Mouse (Mus musculus) thymus, postnatal 36 days (tissue): ENCODE measurements at regions not wholly inside any gene's neighbourhood (a gene's known extent, or its start where the extent isn't known, plus 50 kb on each side); places are given as distances from the start of the nearest gene placed in this dataset.
A peak's percentile ranks its signal among the peaks of the same experiment; 100 is the strongest.

ENCODE experiments used
- DNase-seq, 2 experiments: peaks; one replicate each; pipeline ENCODE4 v3.0.0; 2022; ENCODE audit warnings: mixed read lengths in 2 of 2

DNA sequence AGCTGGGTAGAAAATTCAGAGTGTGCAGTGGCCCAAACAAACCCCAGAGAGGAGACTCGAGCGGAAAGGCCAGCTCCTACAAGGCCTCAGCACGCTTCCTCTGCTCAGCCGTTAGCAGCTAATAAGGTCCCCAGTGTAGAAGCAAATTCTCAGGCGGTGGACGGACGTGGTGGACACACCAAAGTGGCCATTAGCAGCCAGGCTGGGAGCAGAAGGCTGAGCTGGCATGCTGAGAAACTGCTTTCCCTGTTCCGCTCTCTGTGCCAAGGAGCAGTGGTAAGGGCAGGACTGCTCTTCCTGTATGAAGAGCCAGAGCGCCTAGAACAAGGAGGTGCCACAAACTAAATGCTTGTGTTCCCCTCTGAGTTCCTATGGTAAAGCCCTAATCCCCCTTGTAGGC, 282.1 kb upstream of the Id2 start:
- DNase-seq: no peak

DNA sequence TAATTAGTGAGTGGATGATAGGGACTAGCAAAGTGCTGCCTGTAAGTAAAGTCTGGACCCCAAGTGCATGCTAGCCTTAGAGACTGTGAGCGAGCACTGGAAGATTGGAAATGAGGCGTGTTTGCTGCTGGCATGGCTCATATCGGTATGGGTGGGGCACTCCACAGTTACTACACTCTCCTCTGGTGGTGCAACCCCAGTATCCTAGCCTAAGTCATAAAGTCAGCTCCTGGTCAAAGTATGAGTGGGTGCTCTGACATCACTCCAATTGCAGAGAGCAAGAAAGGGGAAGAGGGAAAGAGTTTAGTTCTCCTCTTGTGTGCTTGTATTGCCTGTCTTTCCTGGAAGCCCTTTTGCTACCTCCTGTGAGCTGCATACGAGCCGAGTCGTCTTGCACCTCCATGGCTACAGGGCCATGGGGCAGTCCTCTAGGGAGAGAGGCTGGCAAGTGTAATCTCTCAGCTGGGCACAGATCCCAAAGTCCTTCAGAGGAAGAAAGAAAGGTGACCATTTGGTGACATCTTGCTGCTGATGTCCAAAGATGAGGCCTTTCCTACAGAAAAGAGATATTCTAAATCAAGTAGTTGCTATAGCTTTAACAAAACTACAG, 281.2 kb upstream of the Id2 start:
- DNase-seq: no peak

DNA sequence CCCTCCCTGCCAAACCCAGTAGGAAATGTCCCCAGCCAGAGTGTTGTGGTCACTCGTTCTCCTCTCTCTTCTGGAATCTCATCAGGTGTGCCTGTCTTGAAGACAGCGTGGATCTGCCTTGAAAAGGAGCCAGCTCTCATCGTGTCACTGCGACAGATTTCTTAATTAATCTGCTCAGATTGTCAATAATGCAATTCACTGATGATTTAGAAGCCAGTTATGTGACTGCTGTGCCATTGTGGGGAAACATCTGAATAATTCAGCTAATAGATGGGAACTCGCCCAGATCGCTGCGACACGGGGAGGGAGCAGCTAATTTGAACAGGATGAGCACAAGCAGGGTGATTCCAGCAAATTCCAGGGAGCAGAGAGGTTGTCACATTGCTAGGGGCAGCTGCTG, 279.5 kb upstream of the Id2 start:
- no peak for DNase-seq

DNA sequence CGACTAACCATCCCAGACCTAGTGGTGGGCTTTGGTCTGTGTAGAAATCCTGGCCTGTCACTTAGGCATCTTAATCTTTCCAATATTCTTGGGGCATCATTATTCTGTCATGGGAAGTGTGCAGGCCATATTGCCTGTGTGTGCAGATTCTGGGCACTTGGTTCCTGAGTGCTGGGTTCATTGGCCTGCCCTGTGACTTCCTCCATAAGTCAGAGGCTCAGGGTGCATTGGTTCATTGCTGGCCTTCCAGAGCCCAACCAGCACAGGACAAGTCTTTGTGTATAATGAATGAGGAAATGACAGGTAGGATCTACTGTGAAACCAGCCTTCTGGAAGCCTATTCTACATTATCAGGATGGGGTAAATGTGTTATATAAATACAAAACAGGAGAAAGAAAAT, 270.6 kb upstream of the Id2 start:
- DNase-seq: no peak

DNA sequence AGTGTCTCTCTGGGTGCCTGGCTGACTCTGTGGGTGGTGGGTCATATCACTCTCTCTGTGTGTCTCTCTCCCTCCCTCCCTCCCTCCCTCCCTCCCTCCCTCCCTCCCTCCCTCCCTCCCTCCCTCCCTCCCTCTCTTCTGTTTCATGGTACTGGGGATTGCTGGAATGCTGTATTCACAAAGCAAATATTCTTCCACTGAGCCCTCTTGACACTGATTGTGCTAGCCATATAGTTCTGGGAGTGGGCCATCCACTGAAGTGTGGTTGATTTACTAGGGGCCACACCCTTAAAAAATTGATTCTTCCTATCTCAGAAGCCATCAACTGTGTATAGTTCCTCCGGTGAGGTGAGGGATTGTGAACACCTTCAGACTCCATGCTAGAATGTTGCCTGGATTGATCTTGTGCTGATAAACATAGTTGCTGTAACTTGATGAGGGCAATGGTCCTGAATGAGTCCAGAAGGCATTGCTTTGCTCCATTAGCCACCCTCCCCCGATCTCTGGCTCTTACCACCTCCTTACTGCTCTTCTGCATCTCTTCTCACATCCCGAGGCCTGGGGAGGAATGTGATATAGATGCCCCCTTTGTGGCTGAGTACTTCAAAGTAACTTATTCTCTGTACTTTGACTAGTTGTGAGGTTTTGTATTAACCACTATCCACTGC, 268.8 kb upstream of the Id2 start:
- no peak for DNase-seq

DNA sequence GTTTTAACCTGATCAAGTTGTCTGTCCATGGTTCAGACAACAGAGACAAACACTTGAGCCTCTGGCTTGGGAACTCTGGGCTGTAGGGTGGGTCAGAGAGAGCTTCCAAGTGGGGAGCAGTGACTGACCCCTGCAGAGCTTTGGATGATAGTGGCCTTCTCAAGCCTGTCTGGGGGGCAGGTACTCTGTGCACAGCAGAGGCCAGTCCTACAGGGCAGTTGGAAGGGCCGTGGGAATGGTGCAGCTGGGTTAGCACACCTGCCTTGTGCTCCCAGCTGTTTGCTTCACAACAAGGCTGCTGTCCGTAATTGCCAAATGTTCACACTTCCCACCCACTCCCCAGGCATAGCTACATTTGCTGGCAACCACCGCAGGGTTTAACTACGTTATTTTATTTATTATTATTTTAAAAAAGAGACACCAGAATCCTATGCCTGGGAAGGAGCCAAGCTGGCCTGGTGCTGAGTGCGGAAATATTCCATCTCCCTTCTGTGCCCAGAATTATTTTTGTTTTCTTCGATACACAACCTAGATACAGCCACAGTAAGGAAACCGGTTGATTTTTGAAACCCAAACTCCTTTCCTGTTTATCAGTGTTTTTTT, 268.1 kb upstream of the Id2 start:
- no peak for DNase-seq

DNA sequence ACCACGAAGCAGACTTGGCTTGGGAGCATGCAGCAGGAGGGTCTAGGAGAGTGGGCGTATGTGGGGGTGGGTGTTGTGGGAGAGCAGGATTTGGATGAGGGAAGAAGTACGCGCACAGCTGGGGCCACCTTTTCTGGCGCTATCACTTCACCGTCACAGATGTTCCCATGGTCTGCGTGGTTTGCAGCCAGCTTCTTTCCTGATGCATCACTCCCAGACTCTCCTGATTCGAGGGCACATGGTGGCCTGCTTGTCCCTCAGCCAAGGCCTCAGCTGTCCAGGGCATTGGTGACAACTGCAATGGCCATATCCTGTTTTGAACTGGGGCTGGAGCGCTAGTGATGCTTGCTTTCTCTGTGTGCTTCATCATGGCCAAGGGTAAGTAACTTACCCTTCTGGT, 266.9 kb upstream of the Id2 start:
- DNase-seq: no peak

DNA sequence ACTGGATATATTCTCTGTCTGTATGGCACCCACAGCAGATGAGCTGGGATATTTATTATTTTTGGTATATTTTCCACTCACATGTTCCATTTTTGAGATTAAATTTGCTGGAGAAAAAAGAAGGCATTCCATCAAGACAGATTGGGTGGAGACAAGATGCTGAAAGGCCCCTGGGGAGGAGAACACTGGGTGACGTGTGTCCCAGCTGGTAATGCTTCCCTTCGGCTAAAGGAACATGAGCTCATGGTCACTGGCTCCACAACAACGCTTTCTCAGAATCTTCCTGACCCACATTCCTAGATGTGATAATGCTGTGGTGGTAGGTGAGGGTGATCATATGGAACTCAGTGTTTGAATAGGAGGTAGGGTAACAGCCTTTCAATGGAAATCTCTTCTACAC, 266.4 kb upstream of the Id2 start:
- no peak for DNase-seq

DNA sequence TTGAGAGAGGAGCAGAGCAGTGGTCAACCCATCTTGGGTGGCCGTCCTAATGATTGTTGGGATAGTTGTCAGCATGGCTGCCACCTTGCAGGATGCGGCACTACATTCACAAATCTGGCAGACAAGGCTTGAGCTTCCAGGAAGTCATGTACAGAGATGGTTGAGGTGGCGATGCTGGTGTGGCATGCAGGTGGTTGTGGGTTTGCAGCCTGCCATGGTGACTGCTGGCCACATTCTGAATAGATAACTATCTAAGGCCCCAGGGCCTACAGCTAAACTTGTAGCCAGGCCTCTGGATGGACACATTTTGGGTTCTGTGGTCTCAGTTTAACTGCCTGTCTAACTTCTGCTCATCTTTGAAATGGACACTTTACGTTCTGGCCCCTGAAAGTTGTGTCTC, 265.8 kb upstream of the Id2 start:
- DNase-seq: no peak

DNA sequence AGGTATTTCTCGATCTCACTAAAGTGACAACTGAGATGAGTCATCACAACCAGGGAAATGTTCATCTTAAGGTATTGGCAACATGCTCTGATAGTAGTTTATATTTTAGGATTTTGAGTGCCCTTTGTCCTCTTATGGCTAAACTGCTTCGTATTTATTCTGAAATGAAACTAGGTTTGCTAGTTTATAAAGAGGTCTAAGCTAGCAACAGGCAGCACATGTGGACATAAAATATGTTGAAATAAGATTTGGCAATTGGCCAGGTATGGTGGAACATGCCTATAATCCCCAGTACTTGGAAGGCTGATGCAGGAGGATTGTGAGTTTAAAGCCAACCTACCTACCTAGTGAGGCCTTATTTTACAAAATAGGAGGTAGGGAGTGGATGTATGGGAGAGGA, 263.8 kb upstream of the Id2 start:
- DNase-seq: no peak

DNA sequence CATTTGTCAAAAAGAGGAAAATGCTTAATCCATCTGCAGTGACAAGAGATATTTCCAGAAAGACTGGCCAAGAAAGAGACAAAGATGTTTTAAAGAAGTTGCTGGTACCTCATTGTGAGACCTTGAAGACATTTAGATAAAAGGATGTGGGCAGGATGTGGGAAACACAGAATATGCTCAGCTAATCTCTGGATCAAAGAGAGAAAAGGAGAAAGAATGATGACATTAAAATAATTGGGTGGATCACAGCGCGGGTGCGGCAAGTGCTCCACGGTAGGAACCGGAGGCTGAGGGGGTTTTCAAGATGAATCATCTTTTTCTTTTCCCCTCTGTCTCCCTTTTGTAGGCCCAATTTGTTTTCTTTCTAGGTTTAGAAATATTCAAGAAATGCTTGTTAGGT, 263.0 kb upstream of the Id2 start:
- DNase-seq: peak in 1 of 2 experiments; percentile 21

DNA sequence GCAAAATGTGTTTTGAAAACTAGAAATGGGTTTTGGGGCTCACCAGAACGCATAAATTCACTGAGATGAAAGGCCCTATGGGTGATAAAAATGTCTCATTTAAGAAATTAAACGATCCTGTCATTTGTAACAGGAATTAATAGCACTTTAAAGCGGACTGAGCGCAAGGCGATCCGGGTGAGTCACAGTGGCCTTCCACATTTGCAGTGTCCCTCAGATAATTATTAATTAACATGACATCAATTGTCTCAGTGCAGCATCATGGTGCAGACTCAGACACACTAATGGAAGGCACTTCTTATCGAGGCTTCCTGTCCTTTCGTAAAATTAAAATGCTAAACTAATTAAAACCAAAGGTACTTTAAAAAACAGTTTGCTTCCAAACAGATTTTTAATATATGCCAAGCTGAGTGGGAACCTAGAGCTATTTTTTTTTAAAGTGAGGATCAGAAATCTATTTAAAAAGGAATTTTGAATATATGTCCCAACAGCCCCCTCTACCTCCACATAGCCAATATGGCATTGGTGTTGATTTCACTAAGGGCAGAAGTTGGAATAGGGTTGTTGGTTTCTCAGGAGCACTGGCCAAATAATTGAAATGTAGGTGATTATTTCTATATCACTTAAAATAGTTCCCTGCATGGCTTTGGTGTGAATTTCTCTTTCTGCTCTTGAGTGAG, 262.0 kb upstream of the Id2 start:
- no peak for DNase-seq

DNA sequence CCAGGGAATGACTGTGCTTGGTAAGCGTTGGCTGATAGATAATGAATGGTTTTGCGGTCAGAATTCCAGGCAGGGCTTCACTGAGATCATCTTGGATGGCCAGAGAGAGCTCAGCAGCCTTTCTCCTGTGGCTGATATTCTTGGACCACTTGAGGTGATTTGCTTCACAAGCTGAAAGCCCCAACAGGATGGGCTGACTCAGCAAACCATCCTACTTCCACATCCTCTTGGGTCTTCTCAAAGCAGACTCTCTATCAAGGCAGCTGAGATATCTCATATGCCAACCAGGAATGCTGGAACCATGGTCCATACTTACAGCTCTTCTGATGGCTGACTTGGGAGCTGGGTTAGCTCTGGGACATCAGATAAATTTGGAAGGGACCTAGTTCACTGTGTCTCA, 259.8 kb upstream of the Id2 start:
- no peak for DNase-seq

DNA sequence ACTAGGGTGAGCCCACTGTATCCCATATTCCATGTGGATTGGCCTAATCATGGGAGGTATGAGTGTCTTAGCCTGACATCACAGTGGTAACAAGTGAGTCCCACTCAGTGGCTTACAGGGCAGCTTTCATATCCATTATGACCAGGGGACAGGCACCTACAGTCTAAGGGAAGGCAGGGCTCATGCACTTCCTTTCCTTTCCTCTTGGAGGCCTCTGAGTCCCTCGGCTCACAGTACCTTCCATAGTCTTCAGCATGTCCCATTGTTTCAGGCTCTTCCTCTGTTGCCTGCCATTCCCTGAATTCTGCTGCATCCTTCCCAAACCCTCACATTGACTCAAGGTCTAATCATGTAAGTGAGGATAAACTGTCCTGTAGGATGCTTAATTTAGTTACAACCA, 258.3 kb upstream of the Id2 start:
- DNase-seq: no peak

DNA sequence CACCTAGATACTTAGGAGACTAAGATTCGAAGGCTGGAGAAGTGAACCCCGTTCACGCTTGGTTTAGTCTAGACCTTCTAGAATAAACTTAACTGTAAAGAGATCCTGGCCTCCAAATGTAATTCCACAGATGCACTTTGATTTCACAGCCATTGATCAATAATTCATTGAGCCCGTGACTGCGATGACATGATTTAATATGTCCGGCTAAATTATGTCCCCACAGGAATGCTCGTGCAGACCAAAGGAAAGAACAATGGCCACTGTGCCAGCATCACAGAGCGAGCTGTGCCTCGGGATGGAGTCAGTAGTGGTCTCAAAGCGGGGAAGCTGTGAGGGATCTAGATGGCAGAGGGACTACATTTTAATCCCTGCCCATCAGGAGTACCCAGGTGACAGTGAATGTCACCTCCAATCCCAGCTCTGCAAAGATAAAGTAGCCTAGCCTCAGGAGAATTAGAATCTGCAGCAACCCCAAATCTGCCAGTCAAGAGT, 256.5 kb upstream of the Id2 start:
- no peak for DNase-seq

DNA sequence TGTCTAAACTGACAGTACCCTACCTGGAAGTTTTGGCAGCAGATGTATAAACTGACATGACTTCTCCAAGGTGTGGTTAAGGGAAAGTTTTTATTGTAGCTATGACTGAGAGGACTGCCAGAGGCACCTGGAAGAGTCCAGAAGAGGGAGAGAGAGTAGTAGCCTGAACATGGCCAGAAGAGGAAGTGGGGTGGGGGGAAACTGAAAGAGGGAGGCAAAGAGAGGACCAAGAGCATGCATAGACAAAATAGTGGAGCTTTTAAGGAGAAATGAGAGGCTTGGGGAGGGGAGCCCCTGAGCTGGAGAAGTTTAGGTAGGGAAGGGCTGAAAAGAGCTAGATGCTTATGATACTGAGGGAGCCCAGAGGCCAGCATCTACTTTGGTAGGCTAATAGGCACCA, 255.2 kb upstream of the Id2 start:
- DNase-seq: no peak

DNA sequence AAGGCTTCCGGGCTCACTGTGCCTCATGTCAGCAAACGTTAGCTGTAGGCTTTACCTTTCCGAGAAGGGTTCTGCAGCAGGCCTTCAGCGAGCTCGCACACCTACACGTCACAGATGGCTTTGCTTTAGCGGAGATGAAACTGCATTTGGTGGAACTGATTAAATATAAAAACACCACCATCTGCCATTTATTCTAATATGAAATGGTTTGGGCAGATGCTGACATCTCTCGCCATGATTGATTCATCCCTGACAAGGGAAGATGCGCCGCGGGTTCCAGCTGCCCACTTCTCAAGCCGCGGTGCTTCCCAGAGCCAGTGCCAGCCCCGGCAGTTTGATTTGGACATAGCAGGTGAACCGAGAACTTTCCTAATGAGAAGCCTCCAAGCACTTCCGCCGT, 247.4 kb upstream of the Id2 start:
- no peak for DNase-seq

DNA sequence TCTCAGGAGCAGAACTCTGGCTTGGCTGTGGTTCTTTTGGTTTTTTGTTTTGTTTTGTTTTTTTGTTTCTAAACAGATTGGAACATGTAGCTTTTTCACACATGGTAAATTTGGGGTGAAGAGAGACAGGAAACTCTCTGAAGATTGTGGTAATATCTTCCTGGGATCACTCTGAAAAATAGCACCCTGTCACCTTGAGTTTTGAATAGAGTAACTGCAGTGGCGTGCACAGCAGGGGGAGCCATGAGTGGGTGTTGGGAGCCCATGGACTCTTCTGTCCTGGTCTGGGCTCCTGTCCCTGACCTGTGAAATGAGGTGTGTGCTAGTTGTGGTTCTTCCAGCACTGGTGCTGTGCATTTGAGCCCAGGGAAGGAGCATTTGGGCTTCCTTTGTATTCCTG, 241.8 kb upstream of the Id2 start:
- peak; percentile 38 to 42 for DNase-seq

DNA sequence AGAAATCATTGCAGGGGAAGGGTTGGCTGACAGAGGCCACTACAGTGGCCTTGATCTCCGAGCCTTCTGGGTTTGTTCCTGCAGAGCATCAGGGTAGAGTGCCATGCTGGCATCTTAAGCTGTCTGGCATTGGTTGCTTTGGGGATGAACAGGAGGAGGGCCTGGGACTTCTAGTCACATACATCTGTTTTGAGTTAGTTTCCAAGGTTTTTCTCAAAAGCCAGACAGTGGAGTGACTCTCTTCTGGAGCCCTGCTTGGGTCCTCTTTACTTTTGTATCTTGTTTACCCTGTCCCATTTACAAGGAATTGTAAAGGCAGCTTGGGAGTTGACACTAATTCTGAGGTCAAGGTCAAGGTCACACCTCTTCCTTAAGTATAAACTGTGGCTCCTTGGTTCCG, 239.0 kb upstream of the Id2 start:
- no peak for DNase-seq

DNA sequence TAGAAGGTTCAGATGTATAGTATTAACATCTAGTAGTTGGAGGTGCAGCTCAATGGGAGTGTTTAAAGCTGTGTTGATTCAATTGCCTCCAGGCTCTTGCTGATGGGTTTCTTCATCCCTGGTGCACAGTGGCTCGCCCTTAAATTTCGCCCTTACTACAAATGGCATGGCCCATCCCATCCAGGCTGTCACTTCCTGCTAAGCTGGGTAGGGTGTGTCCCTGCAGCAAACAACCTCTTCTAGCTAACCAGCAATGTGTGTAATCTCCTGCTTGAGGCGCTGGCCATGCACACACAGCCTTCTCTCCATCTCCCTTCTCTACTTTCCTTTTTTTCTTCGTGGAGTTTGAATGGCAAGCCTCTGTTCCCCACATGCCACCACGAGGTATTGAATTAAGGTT, 238.1 kb upstream of the Id2 start:
- no peak for DNase-seq

DNA sequence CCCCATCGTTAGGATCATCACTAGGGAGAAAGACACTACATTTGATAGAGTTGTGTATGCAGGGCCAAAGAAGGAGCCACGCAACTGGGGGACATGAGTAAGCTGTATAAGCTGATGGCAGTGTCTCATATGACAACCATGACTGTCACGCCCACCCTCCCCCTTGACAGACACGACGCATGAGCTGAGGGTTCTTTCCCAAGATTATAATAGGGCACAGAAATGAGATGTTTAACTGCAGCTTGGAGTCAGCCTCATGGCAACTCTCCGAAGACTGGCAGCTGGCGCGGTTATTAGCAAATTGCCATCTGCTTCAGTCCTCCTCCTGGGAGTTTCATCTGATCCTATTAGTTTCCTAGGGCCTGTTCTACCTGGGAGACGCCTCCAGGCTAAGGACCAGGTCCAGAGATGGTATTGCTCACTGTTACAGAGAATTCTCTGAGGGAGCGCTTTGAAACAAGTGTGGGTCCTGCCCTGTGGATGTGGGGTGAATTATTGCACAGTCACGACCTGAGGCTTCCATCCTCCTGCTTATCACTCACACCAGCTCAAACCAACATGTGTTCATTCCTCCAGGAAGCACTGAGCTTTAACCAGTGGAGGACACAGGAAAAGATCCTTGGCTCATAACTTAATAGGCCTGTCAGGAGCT, 235.6 kb upstream of the Id2 start:
- DNase-seq: no peak

DNA sequence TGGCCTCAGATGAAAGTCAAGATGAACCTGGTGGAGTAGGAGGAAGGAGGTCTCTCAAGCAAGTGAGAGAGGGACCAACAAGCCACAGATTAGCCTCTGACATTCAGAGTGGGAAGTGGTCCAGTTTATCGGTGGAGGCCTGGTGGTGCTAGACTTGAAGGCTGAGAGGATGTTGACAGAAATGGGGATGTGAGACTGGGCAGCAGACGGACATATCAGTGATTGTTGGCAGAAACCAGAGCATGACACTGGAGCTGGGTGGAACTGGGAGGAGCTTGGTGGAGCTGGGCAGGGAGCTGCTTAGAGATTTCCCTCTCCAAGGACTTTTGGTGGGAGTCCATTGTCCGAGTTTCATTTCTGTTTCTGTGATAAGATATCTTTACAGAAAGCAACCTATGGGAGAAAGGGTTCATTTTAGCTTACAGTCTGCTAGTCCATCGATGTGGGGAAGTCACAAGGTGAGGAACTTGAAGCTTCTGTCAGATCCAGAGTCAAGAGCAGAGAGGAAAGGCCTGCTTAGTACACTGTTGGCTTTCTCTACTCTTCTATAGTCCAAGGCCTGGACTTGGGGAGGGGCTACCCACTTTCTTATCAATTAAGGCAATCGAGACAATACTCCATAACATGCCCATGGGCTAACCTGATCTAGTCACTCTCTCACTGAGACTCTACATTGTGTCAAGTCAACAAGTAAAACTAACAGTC, 233.2 kb upstream of the Id2 start:
- no peak for DNase-seq

DNA sequence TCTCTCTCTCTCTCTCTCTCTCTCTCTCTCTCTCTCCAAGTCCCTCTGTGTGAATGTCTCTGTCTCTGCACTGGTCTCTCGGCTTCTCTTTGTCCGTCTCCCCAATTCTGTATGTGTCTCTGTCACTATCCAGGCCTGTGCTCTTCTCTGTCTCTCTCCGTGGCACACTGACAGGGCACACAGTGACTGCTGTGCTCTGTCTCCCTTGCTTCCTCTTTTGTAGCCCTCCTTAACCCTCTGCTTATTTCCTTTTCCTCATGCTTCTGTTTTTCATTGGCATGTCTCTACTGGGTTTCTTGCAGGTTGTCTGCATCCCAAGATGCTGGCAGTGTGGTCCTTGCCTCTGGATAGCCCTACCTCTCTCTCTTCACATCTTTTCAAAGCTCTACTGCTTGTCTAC, 229.0 kb upstream of the Id2 start:
- no peak for DNase-seq
